Mouse (Mus musculus) CD4-positive helper T cell, adult 2 months (primary cell): ENCODE results near the gene Popdc2.

Experiments used
- DNase-seq: peaks from one replicate; pipeline ENCODE4 v3.0.0-alpha.2; 2012; ENCODE audit warnings: low read depth, missing footprints, low spot score

Gene Popdc2

DNA sequence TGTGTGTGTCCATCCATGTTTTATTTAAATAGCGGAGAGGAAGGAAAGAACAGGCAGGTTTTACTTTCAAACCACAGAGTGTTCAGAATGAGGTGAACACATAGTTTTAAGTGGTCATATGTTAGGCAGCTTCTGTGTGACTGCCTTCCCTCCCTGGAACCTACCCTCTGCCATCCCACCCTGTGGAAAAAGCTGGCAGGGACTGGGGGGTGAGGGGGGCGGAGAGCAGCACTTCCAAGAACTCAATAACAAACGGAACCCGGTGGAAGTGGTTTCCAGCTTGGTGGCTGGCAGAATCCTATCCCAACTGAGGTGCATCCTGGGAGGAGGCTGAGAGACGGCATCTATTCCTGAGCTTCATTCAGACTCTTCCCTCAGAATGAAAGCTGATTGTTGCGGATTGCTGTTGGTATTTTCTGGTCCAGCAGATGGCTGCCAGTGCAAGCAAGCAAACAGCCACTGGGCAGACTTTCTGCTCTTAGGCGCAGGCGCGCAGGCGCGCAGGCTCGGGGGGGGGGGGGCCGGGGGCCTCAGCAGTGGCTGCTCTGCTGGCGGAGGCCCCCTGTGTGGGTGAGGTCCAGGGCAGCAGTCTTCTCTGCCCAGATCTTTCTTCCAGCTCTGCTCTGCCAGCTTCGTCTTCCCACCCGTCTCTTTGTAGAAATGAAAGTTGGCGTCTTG, 14.3 kb downstream of the Popdc2 start:
- peak; percentile 80 for DNase-seq

DNA sequence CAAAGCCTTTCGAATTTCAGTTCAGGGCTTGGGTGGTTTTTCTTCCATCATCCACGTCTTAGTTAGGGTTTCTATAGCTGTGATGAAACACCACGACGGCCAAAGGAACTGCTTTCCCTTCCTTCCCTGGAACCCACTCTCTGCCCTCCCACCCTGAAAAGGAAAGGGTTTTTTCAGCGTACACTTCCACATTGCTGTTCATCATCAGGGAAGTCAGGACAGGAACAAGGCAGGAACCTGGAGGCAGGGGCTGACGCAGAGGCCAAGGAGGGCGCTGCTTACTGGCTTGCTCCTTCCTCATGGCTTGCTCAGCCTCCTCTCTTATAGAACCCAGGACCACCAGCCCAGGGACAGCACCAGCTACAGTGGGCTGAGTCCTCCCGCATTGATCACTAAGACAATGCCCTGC, 14.8 kb downstream of the Popdc2 start:
- DNase-seq = no peak

DNA sequence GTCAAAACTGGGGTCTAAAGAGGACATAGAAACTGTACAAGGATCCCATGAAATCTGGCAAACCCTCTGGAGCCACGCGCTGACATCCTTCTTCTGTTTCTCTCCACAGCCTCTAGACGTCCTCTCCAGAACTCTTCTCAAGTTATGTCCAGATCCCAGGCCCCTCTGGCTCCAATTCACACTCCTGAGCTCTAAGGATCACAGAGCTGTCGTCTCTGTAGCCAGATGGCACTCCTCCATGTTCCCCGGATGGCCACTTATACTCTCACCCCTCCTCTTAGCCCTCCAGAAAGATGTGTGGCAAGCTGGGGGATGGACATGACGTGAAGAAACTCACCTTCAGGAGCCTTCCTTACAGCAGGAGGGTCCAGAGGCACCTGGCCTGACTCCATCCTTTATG, 15.5 kb downstream of the Popdc2 start:
- no peak for DNase-seq

DNA sequence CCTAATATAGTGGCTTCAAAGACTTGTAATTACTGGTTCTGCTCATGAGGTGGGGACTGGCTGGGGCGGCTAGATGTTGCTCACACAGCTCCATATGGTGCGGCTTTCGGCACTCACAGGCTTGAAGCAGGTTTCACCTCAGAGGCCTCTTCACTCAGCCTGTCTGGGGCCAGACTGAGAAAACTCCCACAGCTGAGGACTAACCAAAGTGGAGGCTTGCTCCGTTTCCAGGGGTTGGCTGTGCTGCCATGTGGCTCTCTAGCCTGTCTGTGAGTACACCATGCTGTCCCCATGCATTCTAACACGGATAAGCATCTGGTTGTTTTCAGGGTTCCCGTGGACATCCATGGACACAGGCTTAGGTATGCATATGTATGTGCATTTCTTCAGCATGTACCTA, 16.6 kb downstream of the Popdc2 start:
- no peak for DNase-seq

DNA sequence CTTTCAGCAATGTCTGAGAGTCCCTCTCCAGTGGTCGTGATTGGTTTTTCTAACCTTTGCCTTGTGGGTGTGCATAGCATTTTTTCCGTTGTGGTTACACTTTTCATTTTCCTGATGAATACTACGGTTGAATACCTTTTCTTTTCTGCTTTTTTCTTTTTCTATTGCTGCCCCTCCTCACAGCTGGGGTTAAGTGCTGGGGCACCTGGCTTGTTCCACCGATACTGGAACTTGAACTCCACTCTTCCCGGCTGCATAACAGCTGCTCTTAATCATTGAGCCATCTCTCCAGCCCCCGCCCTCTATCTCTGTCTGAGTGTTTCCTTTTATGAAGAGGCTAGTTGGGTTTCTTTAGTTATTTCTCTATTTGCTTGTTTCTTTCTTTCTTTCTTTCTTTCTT, 17.1 kb downstream of the Popdc2 start:
- DNase-seq = no peak

DNA sequence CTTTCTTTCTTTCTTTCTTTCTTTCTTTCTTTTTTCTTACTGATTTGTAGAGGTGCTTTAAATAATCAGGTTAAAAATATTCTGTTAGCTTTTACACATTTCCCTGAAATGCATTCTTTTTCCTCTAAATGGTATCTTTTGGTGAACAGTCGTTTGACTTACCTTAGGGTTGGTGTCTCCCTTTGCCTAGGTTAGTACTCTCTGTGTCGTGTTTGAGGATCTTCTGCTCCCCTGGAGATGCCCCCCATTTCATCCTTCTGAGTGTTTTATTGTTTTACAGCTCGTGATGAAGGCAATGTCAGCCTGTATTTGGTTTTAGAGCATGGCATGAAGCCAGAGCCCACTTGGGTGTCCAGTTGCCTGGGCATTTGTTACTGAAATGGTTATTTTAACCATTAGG, 17.5 kb downstream of the Popdc2 start:
- DNase-seq = no peak

DNA sequence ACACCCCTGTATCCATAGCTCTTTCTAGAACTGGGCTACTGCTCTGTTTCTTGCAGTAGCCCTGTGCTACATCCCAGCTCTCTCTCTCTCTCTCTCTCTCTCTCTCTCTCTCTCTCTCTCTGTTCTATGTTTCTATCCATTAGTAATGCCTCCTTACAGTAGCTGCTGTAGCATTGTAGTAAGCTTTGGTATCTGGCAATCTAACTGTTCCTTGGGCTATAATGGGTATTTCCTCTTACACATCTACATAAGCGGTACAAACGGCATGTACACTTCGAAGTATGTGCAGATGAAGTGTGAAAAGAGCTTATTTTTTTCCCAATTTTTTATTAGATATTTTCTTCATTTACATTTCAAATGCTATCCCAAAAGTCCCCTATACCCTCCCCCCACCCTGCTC, 17.9 kb downstream of the Popdc2 start:
- DNase-seq = no peak

DNA sequence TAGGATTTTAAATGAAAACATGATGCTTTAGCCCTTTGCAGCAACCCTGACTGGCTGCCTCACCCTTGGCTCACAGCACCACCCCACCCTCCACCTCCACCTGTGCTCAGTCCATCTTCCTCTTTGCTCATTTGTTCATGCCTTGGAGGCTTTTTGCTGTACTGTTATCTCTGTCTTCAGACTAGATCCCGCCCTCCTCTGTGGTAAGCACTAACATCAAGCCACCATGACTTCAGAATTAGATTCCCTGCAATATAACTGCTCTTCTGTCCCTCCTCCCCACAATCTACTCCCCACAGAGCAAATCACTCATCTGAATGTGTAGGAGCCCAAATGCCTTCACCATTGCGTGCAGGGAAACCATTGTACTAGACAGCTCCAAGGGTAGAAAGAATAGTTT, 21.7 kb downstream of the Popdc2 start:
- no peak for DNase-seq

DNA sequence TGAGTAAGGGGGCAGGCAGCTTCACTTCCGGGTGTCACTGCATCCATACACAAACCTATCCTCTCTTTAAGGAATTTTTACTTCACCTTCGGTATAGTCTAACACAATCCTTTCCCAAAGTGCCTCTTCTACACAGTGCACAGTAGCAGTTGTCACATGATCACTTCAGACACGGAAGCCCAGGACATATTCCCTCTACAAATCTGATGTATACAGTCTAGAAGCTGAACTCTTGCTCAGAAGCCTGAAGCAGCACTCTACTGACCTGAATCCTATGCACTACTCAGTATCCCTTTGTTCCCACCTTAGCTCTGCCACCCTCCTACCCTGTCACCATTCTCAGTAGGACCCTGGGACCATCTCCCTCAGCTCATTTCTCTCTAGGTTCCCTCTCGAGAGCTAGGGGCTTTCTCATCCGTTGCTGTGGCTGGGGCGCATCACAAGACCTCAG, 23.2 kb downstream of the Popdc2 start:
- no peak for DNase-seq

DNA sequence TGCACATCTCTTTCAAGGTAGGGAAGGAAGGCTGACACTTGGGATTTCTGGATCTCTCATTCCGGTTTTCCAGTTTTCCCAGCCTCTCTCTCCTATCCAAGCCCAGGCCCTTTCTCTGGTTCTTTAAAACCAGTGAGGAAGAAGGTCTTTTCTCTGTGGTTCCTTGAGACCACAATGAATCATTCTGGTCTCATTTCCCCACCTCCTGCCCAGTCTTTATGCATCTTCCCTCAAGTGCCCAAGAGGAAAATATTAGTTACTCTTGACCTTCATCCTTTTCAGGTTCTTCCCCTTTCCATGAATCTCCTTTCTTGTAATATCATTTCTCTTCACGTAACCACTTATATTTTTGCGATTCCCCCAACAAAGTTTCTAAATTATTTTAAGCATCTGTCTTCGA, 23.7 kb downstream of the Popdc2 start:
- DNase-seq = no peak

DNA sequence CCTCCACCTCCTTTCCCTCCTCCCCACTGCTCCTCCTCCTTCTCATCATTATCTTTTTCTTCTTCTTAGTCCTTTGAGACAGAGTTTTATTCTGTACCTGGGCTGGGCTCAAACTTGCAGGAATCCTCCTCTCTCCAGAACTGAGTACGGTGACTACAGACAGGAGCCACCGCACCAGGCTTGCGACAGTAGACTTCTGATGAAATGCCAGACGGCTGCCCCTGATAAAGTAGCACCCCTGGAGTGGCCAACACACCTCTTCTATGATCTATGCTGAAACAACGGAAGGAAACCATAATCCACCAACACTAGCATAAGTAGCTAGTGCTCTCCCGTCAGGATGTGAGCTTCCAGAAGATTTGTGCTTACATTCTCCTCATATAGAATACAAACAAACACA, 25.4 kb downstream of the Popdc2 start:
- no peak for DNase-seq

DNA sequence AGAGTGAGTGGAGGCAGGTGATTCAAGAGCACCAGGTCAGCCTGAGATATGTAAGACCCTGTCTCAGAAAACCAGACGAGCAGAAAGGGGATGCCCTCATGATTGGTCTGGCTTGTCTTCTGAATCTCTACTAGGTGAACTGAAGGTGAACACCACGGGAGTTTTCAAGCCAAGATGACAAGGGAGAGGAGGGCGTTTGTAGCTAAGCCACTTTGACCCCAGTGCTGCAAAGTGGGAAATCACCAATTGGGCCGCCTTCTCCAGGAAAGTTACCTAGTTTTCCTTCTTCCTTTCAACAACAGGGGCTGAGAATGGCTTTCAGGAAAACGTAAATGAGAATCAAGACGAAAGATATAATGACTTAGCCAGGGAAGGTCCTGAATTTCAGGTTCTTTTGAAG, 26.7 kb downstream of the Popdc2 start:
- DNase-seq = no peak

DNA sequence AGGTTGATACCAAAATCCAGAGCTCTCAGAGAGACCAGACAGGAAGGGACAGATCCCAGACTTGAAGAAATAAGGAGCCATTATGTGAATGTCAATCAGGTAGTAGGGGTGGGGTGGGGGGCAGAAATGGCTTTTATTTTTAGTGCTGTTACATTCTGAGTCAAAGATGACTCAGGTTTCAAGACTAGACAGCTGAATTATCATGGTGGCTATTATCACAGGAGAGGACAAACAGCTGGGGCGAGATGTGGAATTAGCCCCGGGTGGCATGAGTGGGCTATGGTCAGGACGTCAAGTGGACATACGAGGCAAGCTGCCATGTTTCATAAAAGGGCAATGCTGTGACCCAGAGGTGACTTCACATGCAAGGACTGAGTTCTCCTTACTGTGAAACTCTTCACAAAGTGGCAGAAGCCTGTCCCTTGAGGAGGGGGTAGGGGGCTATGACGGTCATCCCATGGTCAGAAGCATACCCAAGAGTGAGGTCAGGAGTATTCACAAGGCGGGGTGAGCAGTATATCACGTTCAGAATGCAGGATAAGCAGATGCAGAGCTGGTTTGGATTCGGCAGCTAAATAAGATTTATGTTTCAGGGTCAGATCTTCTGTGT, 27.4 kb downstream of the Popdc2 start:
- no peak for DNase-seq

DNA sequence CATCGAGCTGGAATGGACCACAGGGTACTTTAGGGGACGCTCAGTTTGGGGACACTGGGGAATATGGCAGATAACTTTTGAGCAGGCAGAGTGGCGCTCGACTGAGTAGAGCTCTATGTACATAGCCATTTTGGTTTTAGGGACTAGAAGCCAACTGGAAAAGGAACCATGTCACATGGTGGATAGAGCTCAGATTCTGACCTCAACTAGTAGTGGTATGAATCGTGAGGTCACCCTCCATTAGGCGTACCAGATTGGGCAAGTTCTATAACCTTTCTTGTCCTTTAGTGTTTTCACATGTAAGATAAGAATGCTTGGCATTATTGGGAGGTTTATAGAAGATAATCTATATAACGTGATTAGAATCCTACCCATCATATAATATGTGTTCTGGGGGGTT, 28.3 kb downstream of the Popdc2 start:
- DNase-seq = no peak

DNA sequence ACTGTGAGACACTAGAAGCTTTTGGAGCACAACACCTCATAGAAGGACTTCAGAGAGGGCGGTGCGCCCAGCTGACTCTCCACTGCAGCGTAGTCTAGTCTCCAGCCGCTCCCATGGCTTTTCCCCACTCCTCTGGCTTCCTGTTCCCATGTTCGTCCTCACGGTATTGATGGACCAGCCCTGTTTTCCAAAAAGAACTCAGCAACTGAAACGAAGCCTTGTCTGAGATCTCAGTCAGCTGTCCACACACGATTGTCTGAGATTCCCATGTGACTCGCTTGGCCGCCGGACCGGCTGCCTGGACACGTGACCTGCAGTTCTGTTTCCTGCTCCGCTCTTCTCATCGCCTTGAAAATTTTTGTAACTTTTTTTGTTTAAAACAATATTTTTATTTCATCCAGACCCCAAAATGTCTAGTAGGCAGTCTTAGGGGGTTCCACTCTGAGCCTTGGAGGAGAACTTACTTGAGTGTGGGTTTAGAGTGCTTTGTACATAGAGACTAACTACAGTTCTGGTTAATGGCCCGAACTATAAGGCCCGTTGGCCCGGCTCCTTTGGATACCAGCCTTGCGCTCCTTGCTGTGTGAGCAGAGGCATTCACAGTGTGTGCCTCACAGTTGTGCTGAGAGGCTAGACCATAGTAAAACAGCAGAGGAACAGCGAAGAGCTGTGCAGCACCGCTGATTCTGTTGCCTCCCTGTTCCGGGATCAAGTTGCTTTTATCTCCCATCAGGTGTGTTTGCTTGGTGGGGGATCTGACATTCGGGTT, 30.3 kb downstream of the Popdc2 start:
- DNase-seq = no peak

DNA sequence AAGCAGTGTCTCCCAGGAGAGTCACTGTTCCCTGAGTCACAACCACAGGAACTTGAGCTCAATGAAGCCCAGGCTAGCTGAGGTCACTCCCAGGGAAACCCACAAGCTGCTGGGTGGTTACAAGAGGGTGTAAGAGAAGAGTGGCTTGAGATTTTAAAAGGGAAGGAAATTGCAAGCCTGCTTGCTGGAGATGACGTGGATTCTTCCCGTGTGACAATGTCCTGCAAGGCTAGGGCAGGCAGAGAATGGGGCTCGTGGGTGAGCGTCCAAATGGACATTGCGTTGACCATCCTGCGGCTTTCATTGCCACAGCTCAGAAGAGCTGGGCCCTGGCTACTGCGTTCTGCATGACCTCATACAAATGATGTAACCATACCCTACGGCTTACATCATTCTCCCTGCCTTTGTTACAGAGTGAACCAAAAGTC, 32.2 kb downstream of the Popdc2 start:
- no peak for DNase-seq

DNA sequence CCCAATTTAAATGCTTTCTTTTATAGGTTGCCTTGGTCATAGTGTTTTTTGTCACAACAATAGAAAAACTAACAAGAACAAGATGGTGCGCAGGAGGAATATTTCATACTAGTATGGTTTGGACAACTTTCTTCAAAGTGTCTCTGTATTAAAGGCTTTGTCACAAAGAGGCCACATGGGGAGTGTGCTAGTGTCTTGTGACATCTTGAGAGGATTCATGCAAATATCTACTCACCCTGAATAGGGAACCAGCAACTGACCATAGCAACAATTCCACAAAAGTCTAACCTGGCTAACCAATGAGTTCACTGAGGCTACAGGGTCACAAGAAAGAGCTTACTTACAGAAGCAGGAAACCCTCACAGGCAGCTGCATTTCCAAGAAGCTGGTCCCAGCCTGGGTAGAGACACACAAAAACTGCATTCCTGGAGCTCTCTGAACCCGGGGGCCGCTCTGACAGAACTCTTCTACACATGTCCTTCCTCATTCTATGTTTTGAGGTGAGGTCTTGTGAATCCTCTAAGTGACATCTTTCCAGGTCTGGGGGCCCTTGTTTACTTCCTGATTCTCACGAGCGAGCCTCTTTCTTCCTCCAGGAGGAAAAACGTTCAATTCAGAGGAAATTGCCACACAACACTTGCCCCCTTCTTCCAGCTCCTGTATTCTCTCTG, 33.2 kb downstream of the Popdc2 start:
- DNase-seq = no peak

DNA sequence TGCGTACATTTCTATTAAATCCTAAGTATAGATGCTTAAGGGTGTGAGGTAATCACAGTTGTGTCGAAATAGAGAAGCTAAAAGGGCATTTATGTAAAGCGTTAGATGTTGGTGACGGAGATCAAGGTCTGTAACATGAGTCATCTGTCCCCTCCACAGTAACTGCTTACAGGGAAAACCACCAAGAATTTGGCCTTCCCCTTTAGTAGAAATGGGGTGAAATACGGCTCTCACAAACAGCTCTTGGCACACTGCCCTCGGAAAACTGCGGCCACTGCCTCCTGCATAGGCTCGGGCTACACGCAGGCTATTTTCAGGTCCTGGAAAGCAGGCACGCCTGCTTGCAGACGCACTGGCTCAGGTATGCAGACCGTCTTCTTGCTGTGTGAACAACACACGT, 34.1 kb downstream of the Popdc2 start:
- DNase-seq = peak; percentile 54

DNA sequence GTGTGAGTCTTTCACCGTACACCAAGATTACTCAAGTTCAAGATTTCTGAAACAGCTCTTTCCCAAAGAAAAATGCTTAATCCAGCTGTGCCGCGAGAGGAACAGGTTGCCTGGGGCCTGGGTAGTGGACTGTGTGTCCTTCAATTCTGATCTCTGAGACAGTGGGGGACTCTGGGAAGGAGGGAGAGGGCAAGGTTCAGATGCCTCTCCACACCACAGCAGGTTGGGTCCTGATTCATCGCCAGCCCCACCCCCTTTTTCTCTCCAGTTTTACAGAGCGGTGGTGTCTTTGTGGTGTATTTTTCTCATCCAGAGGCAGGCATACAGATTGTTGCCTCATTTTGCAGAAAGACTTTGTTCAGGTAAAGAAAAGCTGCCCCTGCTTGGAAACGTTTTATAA, 36.3 kb downstream of the Popdc2 start:
- DNase-seq = no peak

DNA sequence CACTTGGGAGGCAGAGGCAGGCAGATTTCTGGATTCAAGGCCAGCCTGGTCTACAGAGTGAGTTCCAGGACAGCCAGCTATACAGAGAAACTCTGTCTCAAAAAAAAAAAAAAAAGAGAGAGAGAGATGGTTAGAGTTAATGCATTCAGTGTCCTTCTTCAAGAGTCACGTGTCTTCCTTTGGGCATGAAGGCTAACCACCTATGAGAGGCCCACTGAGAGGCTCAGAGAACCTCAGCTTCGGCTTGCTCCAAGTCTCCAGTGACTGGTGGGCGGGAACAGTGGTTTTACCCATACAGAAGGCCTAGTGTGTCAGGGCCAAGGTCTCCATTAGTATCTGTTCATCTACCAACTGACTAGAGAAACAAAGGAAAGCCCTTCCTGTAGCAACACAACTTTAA, 37.1 kb downstream of the Popdc2 start:
- DNase-seq = peak; percentile 35

DNA sequence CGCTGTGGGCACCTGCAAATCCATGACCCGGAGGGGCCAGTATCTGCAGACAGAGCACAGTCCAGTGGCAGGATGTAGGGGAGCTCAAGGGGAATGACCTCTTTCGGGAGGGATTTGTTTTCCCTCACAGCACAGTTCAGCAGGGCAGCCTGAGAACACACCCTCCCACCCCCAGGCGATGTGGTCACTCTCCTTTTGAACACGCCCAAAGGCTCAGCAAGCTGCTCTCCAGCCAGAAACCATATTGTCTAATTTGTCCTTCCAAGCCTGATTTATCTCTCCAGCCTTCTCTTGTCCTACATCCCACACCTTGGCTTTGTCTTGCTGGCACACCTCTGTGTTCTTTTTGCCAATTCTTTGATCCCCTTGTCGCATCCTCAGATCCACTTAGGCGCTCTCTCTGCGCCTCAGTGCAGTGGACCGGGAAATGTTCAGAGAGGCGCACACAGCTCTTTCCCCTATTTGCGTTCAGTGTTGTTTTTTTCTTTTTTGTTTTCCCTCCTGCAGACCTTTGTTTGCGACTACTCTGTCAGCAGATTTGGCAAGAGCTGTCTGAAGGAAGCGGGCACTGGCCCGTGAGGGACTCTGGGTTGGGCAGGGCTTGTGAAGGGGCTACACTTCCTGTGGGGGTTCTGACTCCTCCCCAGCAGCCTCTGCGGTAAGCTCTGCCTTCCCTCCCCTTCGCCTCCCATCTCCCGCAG, 37.7 kb downstream of the Popdc2 start:
- peak; percentile 37 for DNase-seq
